Mouse (Mus musculus): Measurements from ENCODE around the gene Map1b. TPM values are rescaled to one million over a fixed set of nuclear protein-coding genes. Genes with fewer than 3 reads are reported as not detected.

Gene Map1b
- total RNA-seq, 1 experiment from 2014 or later: 0.35 TPM

DNA sequence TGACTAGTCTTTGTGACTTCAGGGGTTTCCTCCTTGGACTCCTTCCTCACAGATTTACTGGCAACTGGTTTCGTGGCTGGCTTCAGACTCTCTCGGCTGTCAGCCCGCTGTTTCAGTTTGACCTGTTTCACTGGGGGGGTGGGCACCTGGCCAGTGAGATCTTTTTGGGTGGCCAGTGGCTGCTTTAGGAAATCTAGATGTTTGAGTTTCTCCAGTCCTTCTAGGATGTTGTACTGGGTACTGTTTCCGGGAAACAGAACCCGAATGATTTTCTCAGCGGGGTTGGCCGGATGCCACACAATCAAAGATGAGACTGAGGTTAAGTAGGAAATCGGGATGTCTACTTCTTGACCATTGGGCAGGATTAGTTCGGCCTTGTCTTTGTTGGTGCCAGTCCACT, 81.8 kb downstream of the Map1b start:
- no peak for ATAC-seq (ENCODE audit: extremely low read depth, insufficient number of reproducible peaks, low FRiP score, poor library complexity, severe bottlenecking)

- ATAC-seq (ENCODE audit: extremely low read depth, insufficient number of reproducible peaks, low FRiP score, poor library complexity, severe bottlenecking): peak; percentile 27; the same call in 1 of the 2 replicates
Observed at GRCm38 (mm10) chr13:99433068-99434008, 83.0 kb downstream of the Map1b start.

DNA sequence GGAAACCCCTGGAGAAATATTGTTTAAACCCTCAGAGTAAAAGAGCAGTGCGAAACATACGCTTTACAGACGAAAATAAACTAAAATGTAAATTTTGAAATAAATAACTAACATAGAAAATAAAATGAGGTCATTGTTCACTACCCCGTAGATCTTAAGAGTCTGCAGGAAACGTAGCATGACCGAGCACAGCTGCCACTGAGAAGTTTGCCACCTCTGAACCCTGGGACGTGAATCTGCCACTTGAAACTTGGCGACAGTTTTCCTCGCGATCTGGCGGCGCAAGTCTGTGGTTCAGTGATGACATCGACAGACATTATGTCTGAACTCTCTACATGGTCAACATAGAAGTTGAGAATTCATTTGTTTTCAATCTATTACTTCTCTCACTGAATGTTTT, 92.8 kb downstream of the Map1b start:
- no peak for ATAC-seq (ENCODE audit: extremely low read depth, insufficient number of reproducible peaks, low FRiP score, poor library complexity, severe bottlenecking)

GRCm38 (mm10) chr13:99416601-99417000, 99.7 kb downstream of the Map1b start:
- no peak for ATAC-seq (ENCODE audit: extremely low read depth, insufficient number of reproducible peaks, low FRiP score, poor library complexity, severe bottlenecking)

DNA sequence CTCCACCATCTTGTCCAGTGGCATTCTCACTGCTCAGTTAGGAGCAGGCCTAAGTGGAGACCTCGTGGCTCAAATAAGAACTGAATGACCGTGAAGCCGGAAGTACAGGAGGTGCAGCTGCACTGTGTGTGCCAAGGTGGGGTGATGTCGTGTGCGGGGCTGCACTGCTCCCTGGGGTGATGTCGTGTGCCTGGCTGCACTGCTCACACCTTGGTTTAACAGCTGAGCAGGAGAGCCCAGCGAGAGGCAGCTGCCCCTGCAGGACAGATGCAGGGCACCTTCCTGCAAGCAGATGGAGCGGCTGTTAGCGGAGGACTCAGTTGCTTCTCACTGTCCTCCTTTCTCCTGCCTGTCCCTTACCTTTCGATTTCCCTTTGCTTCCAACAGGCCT, 102.0 kb downstream of the Map1b start:
- no peak for ATAC-seq (ENCODE audit: extremely low read depth, insufficient number of reproducible peaks, low FRiP score, poor library complexity, severe bottlenecking)

- no peak for ATAC-seq (ENCODE audit: extremely low read depth, insufficient number of reproducible peaks, low FRiP score, poor library complexity, severe bottlenecking)
Observed at GRCm38 (mm10) chr13:99413481-99414351, 102.6 kb downstream of the Map1b start.

GRCm38 (mm10) chr13:99412477-99413080, 103.8 kb downstream of the Map1b start:
- ATAC-seq (ENCODE audit: extremely low read depth, insufficient number of reproducible peaks, low FRiP score, poor library complexity, severe bottlenecking): no peak

GRCm38 (mm10) chr13:99411761-99412160, 104.6 kb downstream of the Map1b start:
- no peak for ATAC-seq (ENCODE audit: extremely low read depth, insufficient number of reproducible peaks, low FRiP score, poor library complexity, severe bottlenecking)

DNA sequence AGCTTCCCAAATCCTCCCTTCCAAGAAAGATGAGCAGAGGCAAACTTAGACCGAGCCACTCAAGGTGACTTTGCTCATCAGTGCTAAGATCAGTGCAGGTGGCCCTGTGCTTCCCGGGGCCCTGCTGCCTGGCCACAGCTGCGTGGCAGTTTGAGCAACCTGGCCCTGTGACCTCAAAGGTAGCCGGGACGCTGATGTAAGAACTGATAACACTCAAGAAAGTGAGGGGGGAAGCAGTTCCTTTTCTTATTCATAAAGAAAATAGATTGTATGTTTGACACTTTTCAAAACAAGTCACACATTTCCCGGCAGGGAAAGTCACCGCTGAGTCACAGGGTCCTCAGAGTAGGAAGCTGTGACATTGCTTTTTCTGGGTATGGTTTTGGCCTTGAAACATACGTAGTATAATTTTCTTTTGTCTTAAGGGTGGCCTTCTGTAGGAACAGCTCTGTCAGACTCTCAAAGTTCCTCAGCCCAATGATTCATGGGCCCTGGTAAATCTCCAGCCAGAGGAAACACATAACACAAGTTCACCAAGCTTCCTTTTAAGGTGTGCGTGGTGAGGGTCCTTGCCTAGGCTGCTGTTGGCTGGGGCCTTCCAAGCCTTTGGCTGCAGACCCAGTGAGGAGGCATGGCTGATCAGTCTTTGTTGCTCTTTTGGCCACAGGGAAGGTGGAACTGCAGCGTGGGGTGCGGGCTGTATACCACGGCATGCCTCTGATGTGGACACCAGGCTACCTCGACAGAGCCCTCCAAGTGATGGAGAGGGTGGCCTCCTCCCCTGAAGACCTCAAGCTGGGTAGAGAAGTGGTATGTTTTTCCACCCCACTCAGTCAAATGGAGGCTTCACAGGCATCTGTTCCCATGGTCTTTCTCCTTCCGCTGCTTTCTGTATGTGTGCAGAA, 105.5 kb downstream of the Map1b start:
- ATAC-seq (ENCODE audit: extremely low read depth, insufficient number of reproducible peaks, low FRiP score, poor library complexity, severe bottlenecking): no peak

GRCm38 (mm10) chr13:99409216-99409615, 107.1 kb downstream of the Map1b start:
- no peak for ATAC-seq (ENCODE audit: extremely low read depth, insufficient number of reproducible peaks, low FRiP score, poor library complexity, severe bottlenecking)

DNA sequence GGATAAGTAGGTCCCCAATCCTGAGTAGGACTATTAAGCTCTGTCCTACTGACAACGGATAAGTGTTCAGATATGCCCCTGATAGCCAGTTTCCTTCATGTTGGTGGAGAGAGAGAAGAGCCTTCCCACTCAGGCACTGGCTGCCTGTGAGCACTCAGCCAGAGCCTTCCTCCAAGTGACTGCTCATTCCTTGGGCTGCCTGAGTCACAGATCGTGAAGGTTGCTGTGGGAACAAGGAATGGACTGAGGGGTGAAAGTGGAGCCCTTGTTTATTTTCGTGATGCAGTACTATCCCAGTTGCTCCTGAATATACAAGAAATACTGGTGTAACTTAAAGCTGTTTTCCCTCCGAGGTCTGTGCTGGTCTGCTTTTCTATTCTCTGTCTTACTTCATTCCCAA, 117.0 kb downstream of the Map1b start:
- no peak for ATAC-seq (ENCODE audit: extremely low read depth, insufficient number of reproducible peaks, low FRiP score, poor library complexity, severe bottlenecking)

DNA sequence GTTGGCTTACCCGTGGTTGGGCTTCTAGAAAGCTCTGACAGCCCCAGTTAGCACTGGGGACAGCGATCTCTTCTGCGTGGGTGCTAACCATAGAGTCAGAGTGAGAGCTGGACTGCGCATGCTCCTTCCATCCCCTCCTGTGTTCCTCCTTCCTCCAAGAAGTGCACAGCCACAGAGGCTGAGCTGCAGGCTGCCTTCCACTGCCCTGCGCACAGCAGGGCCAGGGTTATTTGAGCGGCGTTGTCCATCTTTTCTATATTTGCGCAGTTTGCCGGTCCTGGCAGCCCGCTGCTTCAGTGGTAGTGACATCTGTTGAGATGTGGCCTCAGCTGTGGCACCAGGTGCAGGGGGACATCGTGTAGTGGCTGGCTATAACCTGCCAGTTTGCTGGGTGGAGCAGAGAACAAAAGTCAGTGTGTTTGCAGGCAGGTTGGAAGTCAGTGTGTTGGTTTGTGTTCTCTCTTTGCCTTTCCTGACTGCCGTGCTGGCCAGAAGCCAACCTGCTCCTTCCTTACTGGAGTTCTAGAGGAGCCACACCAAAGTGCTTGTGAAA, 118.1 kb downstream of the Map1b start:
- no peak for ATAC-seq (ENCODE audit: extremely low read depth, insufficient number of reproducible peaks, low FRiP score, poor library complexity, severe bottlenecking)

- no peak for ATAC-seq (ENCODE audit: extremely low read depth, insufficient number of reproducible peaks, low FRiP score, poor library complexity, severe bottlenecking)
Observed at GRCm38 (mm10) chr13:99397228-99397627, 119.1 kb downstream of the Map1b start.

GRCm38 (mm10) chr13:99395531-99395930, 120.8 kb downstream of the Map1b start:
- ATAC-seq (ENCODE audit: extremely low read depth, insufficient number of reproducible peaks, low FRiP score, poor library complexity, severe bottlenecking): no peak

- ATAC-seq (ENCODE audit: extremely low read depth, insufficient number of reproducible peaks, low FRiP score, poor library complexity, severe bottlenecking): no peak
Observed at GRCm38 (mm10) chr13:99394694-99395093, 121.6 kb downstream of the Map1b start.

GRCm38 (mm10) chr13:99393128-99393527, 123.2 kb downstream of the Map1b start:
- no peak for ATAC-seq (ENCODE audit: extremely low read depth, insufficient number of reproducible peaks, low FRiP score, poor library complexity, severe bottlenecking)

DNA sequence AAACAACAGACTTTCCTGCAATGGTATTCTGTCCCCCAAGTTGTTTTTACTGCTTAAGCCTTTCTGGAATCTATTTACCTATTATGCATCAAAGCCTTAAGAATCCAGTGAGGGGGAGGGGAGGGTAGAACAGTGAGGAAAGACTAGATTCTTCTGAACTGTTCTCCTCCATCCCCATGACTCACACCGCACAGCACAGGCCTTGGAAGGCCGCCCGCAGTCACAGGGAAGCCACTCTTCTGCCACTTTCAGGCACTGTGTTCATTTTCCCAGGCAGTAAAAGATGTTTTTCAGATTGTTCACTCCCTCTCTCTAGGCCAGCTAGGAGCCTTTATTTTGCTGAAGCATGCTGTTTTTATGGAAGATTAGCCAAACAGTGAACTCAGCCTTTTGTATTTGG, 124.9 kb downstream of the Map1b start:
- ATAC-seq (ENCODE audit: extremely low read depth, insufficient number of reproducible peaks, low FRiP score, poor library complexity, severe bottlenecking): no peak

Measured in neutrophil, adult 5-6 weeks (primary cell).